Mouse (Mus musculus): ENCODE measurements at regions not wholly inside any gene's neighbourhood (a gene's known extent, or its start where the extent isn't known, plus 50 kb on each side); places are given as distances from the start of the nearest gene placed in this dataset.

GRCm38 (mm10) chr12:77179138-77179537 lies 58.8 kb upstream of the Fut8 start:
- no peak for ATAC-seq

- peak; percentile 48 for ATAC-seq
Measured at GRCm38 (mm10) chr12:77177811-77178578, 59.9 kb upstream of the Fut8 start.

- peak; percentile 64 for ATAC-seq
Measured at GRCm38 (mm10) chr12:77177303-77177702, 60.6 kb upstream of the Fut8 start.

GRCm38 (mm10) chr12:77174032-77174431 lies 63.9 kb upstream of the Fut8 start:
- no peak for ATAC-seq

- ATAC-seq, result no peak
Measured at GRCm38 (mm10) chr12:77172540-77172939, 65.4 kb upstream of the Fut8 start.

- ATAC-seq, result no peak
Measured at GRCm38 (mm10) chr12:77170257-77170656, 67.7 kb upstream of the Fut8 start.

- ATAC-seq, result no peak
Measured at GRCm38 (mm10) chr12:77168367-77168766, 69.6 kb upstream of the Fut8 start.

GRCm38 (mm10) chr12:77156698-77157097 lies 81.2 kb upstream of the Fut8 start:
- no peak for ATAC-seq

- ATAC-seq, result no peak
Measured at GRCm38 (mm10) chr12:77155626-77156025, 82.3 kb upstream of the Fut8 start.

- ATAC-seq, result no peak
Measured at GRCm38 (mm10) chr12:77151471-77151870, 86.5 kb upstream of the Fut8 start.

GRCm38 (mm10) chr12:77149835-77150234 lies 88.1 kb upstream of the Fut8 start:
- ATAC-seq, result no peak

- ATAC-seq, result no peak
Measured at GRCm38 (mm10) chr12:77148146-77148545, 89.8 kb upstream of the Fut8 start.

GRCm38 (mm10) chr12:77143958-77144357 lies 94.0 kb upstream of the Fut8 start:
- no peak for ATAC-seq

GRCm38 (mm10) chr12:77143521-77143920 lies 94.4 kb upstream of the Fut8 start:
- no peak for ATAC-seq

- ATAC-seq, result no peak
Measured at GRCm38 (mm10) chr12:77143105-77143504, 94.8 kb upstream of the Fut8 start.

- no peak for ATAC-seq
Measured at GRCm38 (mm10) chr12:77142224-77142623, 95.7 kb upstream of the Fut8 start.

- no peak for ATAC-seq
Measured at GRCm38 (mm10) chr12:77141260-77142201, 96.4 kb upstream of the Fut8 start.

- no peak for ATAC-seq
Measured at GRCm38 (mm10) chr12:77140656-77141055, 97.3 kb upstream of the Fut8 start.

GRCm38 (mm10) chr12:77140141-77140540 lies 97.8 kb upstream of the Fut8 start:
- no peak for ATAC-seq

GRCm38 (mm10) chr12:77139718-77140117 lies 98.2 kb upstream of the Fut8 start:
- no peak for ATAC-seq

GRCm38 (mm10) chr12:77138506-77139201 lies 99.3 kb upstream of the Fut8 start:
- peak; percentile 78 for ATAC-seq

- ATAC-seq, result no peak
Measured at GRCm38 (mm10) chr12:77137291-77137830, 100.6 kb upstream of the Fut8 start.

GRCm38 (mm10) chr12:77135661-77136060 lies 102.3 kb upstream of the Fut8 start:
- no peak for ATAC-seq
